Mouse (Mus musculus): ENCODE data around the gene Gale.

DNA sequence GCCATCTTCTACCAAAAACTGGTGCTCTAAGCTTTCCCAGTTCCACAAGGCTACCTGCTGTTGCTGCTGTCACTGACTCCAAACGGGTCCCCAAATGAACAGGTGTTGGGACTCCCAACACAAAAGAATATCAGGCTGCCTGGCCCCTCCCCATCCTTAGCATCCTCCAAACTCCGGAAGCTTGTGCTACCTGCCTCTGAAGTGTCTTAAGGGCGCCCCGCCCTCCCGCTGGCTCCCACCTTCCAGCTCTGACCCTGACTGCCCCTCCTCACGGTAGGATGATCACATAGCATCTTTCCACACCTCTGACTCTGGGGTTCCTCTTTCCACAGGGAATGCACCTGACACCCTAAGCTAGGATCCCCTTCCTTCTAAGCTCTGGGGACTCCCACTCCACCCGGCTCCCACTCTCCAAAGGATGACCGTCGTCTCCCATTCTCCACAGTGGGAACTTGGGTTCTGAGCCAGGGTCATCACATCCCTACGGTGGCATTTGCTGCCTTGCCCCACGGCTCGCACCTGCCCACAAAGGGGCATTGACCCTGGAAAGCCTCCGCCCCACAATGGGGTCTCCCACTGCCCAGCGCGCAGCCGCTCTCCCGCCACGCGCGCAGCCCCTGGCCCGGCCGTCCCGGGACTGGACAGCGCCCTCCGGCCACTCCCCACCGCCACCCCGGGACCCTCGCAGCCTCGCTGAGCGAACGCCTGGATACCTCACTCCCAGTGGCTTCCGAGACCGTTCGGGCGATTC lies 8.5 kb downstream of the Gale start:
- TF ChIP-seq CTCF (IDR thresholded peaks at IDR 0.05; ENCODE audit: borderline replicate concordance, insufficient read depth, low read length): no peak
- TF ChIP-seq POLR2A (IDR thresholded peaks at IDR 0.05; ENCODE audit: low read depth, low read length): no peak; the same call in 1 of the 2 replicates

Data from embryonic fibroblast, embryonic 13.5 days (primary cell).